Mouse (Mus musculus) lung, adult 2 months (tissue): ENCODE measurements around the gene Cpsf6.

Experiments used
- CTCF ChIP-seq: fragments of 200-500 bp; IDR thresholded peaks from 2 replicates; pipeline ENCODE4 v1.5.1; 2011; ENCODE audit warnings: mild to moderate bottlenecking, low read length, control low read depth; ENCODE audit not compliant: insufficient read depth
- POLR2A ChIP-seq: fragments of 200-500 bp; IDR thresholded peaks from 2 replicates; pipeline ENCODE4 v1.6.1; 2011; ENCODE audit warnings: low read depth, mild to moderate bottlenecking, control low read depth, low read length, borderline replicate concordance; ENCODE audit errors: extremely low read depth

DNA sequence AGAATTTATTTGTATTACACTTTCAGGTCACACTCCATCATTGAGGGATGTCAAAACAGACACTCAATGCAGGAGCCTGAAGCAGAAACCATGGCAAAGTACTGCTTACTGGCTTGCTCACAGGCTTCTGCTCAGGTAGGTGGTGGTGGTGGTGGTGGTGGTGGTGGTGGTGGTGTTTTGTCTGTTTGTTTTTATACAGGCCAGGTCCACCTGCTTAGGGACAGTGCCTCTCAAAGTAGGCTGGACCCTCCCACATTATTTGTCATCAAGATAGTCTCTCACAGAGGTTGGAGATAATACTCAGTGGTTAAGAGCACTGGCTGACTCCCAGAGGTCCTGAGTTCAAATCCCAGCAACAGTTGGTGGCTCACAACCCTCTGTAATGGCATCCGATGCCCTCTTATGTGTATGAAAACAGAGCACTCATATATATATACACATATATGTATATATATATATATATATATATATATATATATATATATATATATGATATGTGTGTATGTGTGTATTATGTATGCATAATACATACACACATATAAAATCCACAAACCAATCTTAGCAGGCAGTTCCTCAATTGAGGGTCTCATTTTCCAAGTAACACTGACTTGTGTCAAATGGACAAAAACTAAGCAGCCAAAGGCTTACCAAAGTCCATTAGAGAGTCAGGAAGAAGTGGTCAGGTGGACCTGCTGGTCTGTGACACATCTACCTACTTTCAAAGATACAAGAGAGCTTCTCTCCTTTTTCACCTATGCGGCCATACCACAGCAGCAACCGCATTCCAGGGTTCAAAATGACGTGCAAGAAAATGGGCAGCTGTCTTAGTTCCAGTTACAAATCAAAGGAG lies 1.1 kb upstream of the Cpsf6 start:
- TF ChIP-seq CTCF (no peak), POLR2A (no peak)
